Mouse (Mus musculus) embryonic facial prominence, embryonic 15.5 days (tissue): Measurements from ENCODE around the gene Sox5. TPM values are rescaled to one million over a fixed set of nuclear protein-coding genes. Genes with fewer than 3 reads are reported as not detected.
A peak's percentile ranks its signal among the peaks of the same experiment; 100 is the strongest.

Source experiments
- ATAC-seq: fragments of 200-750 bp; cut with Nextera tagmentation; 2 replicates; pipeline ENCODE4 v1.8.0; 2017; ENCODE audit warnings: low read depth, moderate TSS enrichment; ENCODE audit not compliant: insufficient number of reproducible peaks, low FRiP score, low TSS enrichment
- H3K27ac ChIP-seq: fragments of 300-500 bp; sonication (generic); replicated peaks from 2 replicates; pipeline ENCODE4 v1.5.1; 2015; ENCODE audit warnings: mild to moderate bottlenecking, inconsistent platforms
- H3K27me3 ChIP-seq: fragments of 300-500 bp; sonication (generic); 2 replicates; pipeline ENCODE4 v1.6.1; 2015; ENCODE audit warnings: inconsistent platforms
- H3K36me3 ChIP-seq: fragments of 300-500 bp; sonication (generic); 2 replicates; pipeline ENCODE4 v1.6.1; 2015; ENCODE audit warnings: mild to moderate bottlenecking, inconsistent platforms
- H3K4me1 ChIP-seq: fragments of 300-500 bp; sonication (generic); 2 replicates; pipeline ENCODE4 v1.6.1; 2015; ENCODE audit warnings: inconsistent platforms
- H3K4me2 ChIP-seq: fragments of 300-500 bp; sonication (generic); replicated peaks from 2 replicates; pipeline ENCODE4 v1.6.1; 2015; ENCODE audit warnings: mild to moderate bottlenecking, inconsistent platforms
- H3K4me3 ChIP-seq: fragments of 300-500 bp; sonication (generic); replicated peaks from 2 replicates; pipeline ENCODE4 v1.5.1; 2015; ENCODE audit warnings: mild to moderate bottlenecking, inconsistent platforms
- H3K9ac ChIP-seq: fragments of 300-500 bp; sonication (generic); 2 replicates; pipeline ENCODE4 v1.6.1; 2015; ENCODE audit warnings: inconsistent platforms
- H3K9me3 ChIP-seq: fragments of 300-500 bp; sonication (generic); replicated peaks from 2 replicates; pipeline ENCODE4 v1.6.1; 2016; ENCODE audit warnings: inconsistent platforms
- WGBS: fragments of 180-500 bp; shearing (Covaris S2); methylation state at CpG from one replicate; pipeline ENCODE4 v1.1.7; 2015; 5-methylcytosine and 5-hydroxymethylcytosine counted together
- polyA plus RNA-seq: library from polyadenylated mRNA; unstranded; fragments of >200 nt; fragmentation: Nextera tagmentation; extraction: Ambion mirVana; gene quantifications from 2 replicates; pipeline ENCODE4 v1.2.1, GENCODE M21; 2015

Gene Sox5
- polyA plus RNA-seq, 1 experiment from 2014 or later = 20.5 TPM

GRCm38 (mm10) chr6:144452200-144452977 lies 329.4 kb downstream of the Sox5 start:
- 74% methylated on average over 11 of the region's 11 CpGs for WGBS
- Histone ChIP-seq H3K4me1 (no peaks in the 10 kb centered on the region), H3K27ac (no peak overlapping the region), H3K4me2 (no peak overlapping the region), H3K4me3 (no peak overlapping the region), H3K36me3 (no peaks in the 10 kb centered on the region), H3K9ac (no peak overlapping the region), H3K27me3 (no peaks in the 10 kb centered on the region), H3K9me3 (no peaks in the 10 kb centered on the region)
- ATAC-seq = no peak

- Histone ChIP-seq H3K9me3 (no peaks in the 10 kb centered on the region), H3K27me3 (no peaks in the 10 kb centered on the region), H3K4me2 (no peak overlapping the region), H3K36me3 (no peaks in the 10 kb centered on the region), H3K4me3 (no peak overlapping the region), H3K27ac (no peak overlapping the region), H3K9ac (no peak overlapping the region), H3K4me1 (no peaks in the 10 kb centered on the region)
- ATAC-seq = no peak
- 88% methylated on average over 4 of the region's 4 CpGs for WGBS
Measured at GRCm38 (mm10) chr6:144451631-144452030, 330.1 kb downstream of the Sox5 start.

GRCm38 (mm10) chr6:144445761-144446373 lies 335.9 kb downstream of the Sox5 start:
- 66% methylated on average over 8 of the region's 8 CpGs for WGBS
- ATAC-seq = no peak

GRCm38 (mm10) chr6:144444367-144444766 lies 337.4 kb downstream of the Sox5 start:
- WGBS = 79% methylated on average over 5 of the region's 5 CpGs

More at GRCm38 (mm10) chr6:144445761-144446373, 335.9 kb downstream of the Sox5 start:
- Histone ChIP-seq H3K9ac (no peak overlapping the region), H3K4me1 (no peaks in the 10 kb centered on the region), H3K9me3 (no peaks in the 10 kb centered on the region), H3K4me2 (no peak overlapping the region), H3K36me3 (no peaks in the 10 kb centered on the region), H3K27me3 (no peaks in the 10 kb centered on the region), H3K4me3 (no peak overlapping the region), H3K27ac (no peak overlapping the region)

GRCm38 (mm10) chr6:144443681-144444080 lies 338.1 kb downstream of the Sox5 start:
- no peaks in the 10 kb centered on the region for H3K27me3 ChIP-seq
- H3K4me3 ChIP-seq = no peak overlapping the region
- H3K4me1 ChIP-seq = no peaks in the 10 kb centered on the region
- no peak for ATAC-seq
- 57% methylated on average over 1 of the region's 1 CpGs for WGBS
- no peaks in the 10 kb centered on the region for H3K36me3 ChIP-seq
- no peak overlapping the region for H3K4me2 ChIP-seq
- no peak overlapping the region for H3K27ac ChIP-seq
- H3K9me3 ChIP-seq = no peaks in the 10 kb centered on the region
- H3K9ac ChIP-seq = no peak overlapping the region

More at GRCm38 (mm10) chr6:144444367-144444766, 337.4 kb downstream of the Sox5 start:
- Histone ChIP-seq H3K4me2 (no peak overlapping the region), H3K4me1 (no peaks in the 10 kb centered on the region), H3K9ac (no peak overlapping the region), H3K9me3 (no peaks in the 10 kb centered on the region), H3K27me3 (no peaks in the 10 kb centered on the region), H3K27ac (no peak overlapping the region), H3K4me3 (no peak overlapping the region), H3K36me3 (no peaks in the 10 kb centered on the region)
- ATAC-seq = no peak

- Histone ChIP-seq H3K36me3 (no peaks in the 10 kb centered on the region), H3K9ac (no peak overlapping the region), H3K4me1 (no peaks in the 10 kb centered on the region), H3K27me3 (no peaks in the 10 kb centered on the region), H3K9me3 (no peaks in the 10 kb centered on the region), H3K4me3 (no peak overlapping the region), H3K4me2 (no peak overlapping the region), H3K27ac (no peak overlapping the region)
- WGBS = 74% methylated on average over 5 of the region's 5 CpGs
- no peak for ATAC-seq
Measured at GRCm38 (mm10) chr6:144429276-144429675, 352.5 kb downstream of the Sox5 start.

- no peaks in the 10 kb centered on the region for H3K36me3 ChIP-seq
- no peak overlapping the region for H3K4me3 ChIP-seq
- H3K9ac ChIP-seq = no peak overlapping the region
- H3K4me2 ChIP-seq = no peak overlapping the region
- H3K27ac ChIP-seq = no peak overlapping the region
- 89% methylated on average over 3 of the region's 3 CpGs for WGBS
- H3K27me3 ChIP-seq = no peaks in the 10 kb centered on the region
- H3K9me3 ChIP-seq = no peaks in the 10 kb centered on the region
- no peaks in the 10 kb centered on the region for H3K4me1 ChIP-seq
- ATAC-seq = no peak
Measured at GRCm38 (mm10) chr6:144408030-144408429, 373.7 kb downstream of the Sox5 start.

- Histone ChIP-seq H3K27ac (no peak overlapping the region), H3K4me3 (no peak overlapping the region), H3K9ac (no peak overlapping the region), H3K4me1 (no peaks in the 10 kb centered on the region), H3K4me2 (no peak overlapping the region), H3K36me3 (no peaks in the 10 kb centered on the region), H3K27me3 (0 out of 2 replicates have a peak, but pooled peaks cover 4% of the 10 kb centered on the region), H3K9me3 (no peaks in the 10 kb centered on the region)
- ATAC-seq = no peak
- 24% methylated on average over 10 of the region's 10 CpGs for WGBS
Measured at GRCm38 (mm10) chr6:144398115-144398514, 383.7 kb downstream of the Sox5 start.

- H3K9ac ChIP-seq = no peak overlapping the region
- no peak overlapping the region for H3K4me3 ChIP-seq
- H3K4me1 ChIP-seq = no peaks in the 10 kb centered on the region
- H3K36me3 ChIP-seq = no peaks in the 10 kb centered on the region
- H3K27me3 ChIP-seq = 0 out of 2 replicates have a peak, but pooled peaks cover 4% of the 10 kb centered on the region
- 56% methylated on average over 6 of the region's 6 CpGs for WGBS
- no peaks in the 10 kb centered on the region for H3K9me3 ChIP-seq
- ATAC-seq = no peak
- no peak overlapping the region for H3K4me2 ChIP-seq
- no peak overlapping the region for H3K27ac ChIP-seq
Measured at GRCm38 (mm10) chr6:144393151-144393550, 388.6 kb downstream of the Sox5 start.

- 0 out of 2 replicates have a peak, but pooled peaks have one; percentile 47 for ATAC-seq
- WGBS = 54% methylated on average over 14 of the region's 14 CpGs
- H3K36me3 ChIP-seq = no peaks in the 10 kb centered on the region
- no peak overlapping the region for H3K9ac ChIP-seq
- no peaks in the 10 kb centered on the region for H3K4me1 ChIP-seq
- no peak overlapping the region for H3K4me3 ChIP-seq
- no peak overlapping the region for H3K4me2 ChIP-seq
- no peaks in the 10 kb centered on the region for H3K9me3 ChIP-seq
- H3K27me3 ChIP-seq = no peaks in the 10 kb centered on the region
- H3K27ac ChIP-seq = no peak overlapping the region
Measured at GRCm38 (mm10) chr6:144389333-144390054, 392.3 kb downstream of the Sox5 start.

GRCm38 (mm10) chr6:144387539-144388255 lies 394.1 kb downstream of the Sox5 start:
- Histone ChIP-seq H3K36me3 (no peaks in the 10 kb centered on the region), H3K4me1 (no peaks in the 10 kb centered on the region), H3K4me3 (no peak overlapping the region), H3K27me3 (no peaks in the 10 kb centered on the region), H3K27ac (no peak overlapping the region), H3K4me2 (no peak overlapping the region), H3K9me3 (no peaks in the 10 kb centered on the region), H3K9ac (no peak overlapping the region)
- WGBS = 66% methylated on average over 17 of the region's 17 CpGs
- no peak for ATAC-seq
